Mouse (Mus musculus): ENCODE measurements around the gene Rai1. TPM values are rescaled to one million over a fixed set of nuclear protein-coding genes. Genes with fewer than 3 reads are reported as not detected.

Gene Rai1
- polyA plus RNA-seq, 1 experiment from 2014 or later: 5.1 TPM

DNA sequence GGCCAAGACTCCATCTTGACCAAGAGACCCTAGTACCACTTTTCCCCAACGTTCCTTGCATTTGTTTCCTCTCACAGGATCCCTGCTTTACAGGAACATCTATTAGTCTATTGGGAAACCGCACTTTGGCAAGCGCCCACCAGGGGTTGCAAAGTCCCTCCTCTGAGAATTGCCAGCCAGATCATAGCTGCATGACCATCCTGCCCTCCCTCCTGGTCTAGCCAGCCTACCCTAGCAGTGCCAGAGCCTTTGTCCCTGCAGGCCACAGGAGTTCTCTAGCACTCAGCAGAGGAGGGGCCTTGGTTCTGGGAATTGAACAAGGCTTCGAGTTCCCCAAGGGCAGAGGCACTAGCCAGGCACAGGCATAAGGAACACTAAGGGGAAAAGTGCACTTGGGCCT, 119.9 kb downstream of the Rai1 start:
- Histone ChIP-seq H3K4me1 (replicated peaks) (peaks cover 47% of the 10 kb centered on the region), H3K9ac (no peak overlapping the region), H3K4me3 (replicated peaks) (no peak overlapping the region), H3K4me2 (no peak overlapping the region), H3K27me3 (no peaks in the 10 kb centered on the region), H3K27ac (no peak overlapping the region), H3K9me3 (replicated peaks) (no peaks in the 10 kb centered on the region), H3K36me3 (no peaks in the 10 kb centered on the region)
- WGBS (ENCODE audit: insufficient replicate concordance): 64% methylated on average over 4 of the region's 4 CpGs
- DNase-seq (no peak), ATAC-seq (ENCODE audit: low read depth) (no peak)

DNA sequence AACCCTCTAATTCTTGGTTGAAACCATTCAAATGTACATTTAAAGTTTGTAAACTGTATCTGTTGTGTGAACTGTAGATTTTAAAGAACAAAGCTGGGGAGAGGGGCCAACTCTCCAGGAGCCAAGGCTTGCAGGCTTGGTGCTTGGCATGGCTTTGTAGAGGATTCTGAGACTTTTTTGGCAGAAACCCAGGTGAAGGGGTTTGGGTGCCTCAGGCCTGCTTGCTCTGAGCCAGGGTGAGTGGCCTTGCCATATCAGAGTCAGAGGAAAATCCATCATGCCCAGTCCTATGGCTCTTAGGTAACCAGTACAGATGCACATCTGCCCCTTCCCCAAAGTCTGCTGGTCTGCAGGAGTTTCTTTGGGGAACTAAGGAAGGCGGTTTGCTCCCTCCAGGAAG, 121.1 kb downstream of the Rai1 start:
- no peak for DNase-seq
- WGBS (ENCODE audit: insufficient replicate concordance): 50% methylated on average over 1 of the region's 1 CpGs

DNA sequence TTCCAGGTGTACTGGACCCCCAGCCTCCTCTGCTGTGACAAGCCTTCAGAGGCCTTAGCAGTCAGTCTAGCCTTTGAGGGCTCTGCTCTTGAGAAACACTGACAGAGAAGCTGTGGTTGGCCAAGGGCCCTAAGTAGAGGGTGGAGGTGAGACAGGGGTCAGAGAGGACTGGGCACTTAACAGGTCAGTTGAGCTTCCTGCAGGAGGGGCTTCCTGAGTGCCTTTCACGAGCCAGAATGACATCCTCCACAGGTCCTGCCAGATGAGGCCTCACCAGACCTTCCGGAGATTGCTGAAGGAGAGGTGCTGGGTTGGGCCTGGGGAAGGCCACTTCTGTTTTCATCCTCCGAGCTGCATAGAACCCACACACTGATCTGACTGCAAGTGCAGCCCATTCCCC, 123.7 kb downstream of the Rai1 start:
- 48% methylated on average over 3 of the region's 3 CpGs for WGBS (ENCODE audit: insufficient replicate concordance)
- H3K9me3 ChIP-seq (replicated peaks): no peaks in the 10 kb centered on the region
- H3K4me1 ChIP-seq (replicated peaks): peaks cover 32% of the 10 kb centered on the region
- no peak for ATAC-seq (ENCODE audit: low read depth)
- H3K9ac ChIP-seq: no peak overlapping the region
- no peak overlapping the region for H3K4me3 ChIP-seq (replicated peaks)
- no peaks in the 10 kb centered on the region for H3K27me3 ChIP-seq
- H3K4me2 ChIP-seq: no peak overlapping the region
- no peak overlapping the region for H3K27ac ChIP-seq
- DNase-seq: no peak
- H3K36me3 ChIP-seq: no peaks in the 10 kb centered on the region

More for the DNA sequence above, 121.1 kb downstream of the Rai1 start:
- ATAC-seq (ENCODE audit: low read depth): no peak
- H3K27me3 ChIP-seq: no peaks in the 10 kb centered on the region
- no peak overlapping the region for H3K4me3 ChIP-seq (replicated peaks)
- H3K9me3 ChIP-seq (replicated peaks): no peaks in the 10 kb centered on the region
- peaks cover 51% of the 10 kb centered on the region for H3K4me1 ChIP-seq (replicated peaks)
- no peak overlapping the region for H3K9ac ChIP-seq
- no peak overlapping the region for H3K4me2 ChIP-seq
- H3K27ac ChIP-seq: no peak overlapping the region
- H3K36me3 ChIP-seq: no peaks in the 10 kb centered on the region

DNA sequence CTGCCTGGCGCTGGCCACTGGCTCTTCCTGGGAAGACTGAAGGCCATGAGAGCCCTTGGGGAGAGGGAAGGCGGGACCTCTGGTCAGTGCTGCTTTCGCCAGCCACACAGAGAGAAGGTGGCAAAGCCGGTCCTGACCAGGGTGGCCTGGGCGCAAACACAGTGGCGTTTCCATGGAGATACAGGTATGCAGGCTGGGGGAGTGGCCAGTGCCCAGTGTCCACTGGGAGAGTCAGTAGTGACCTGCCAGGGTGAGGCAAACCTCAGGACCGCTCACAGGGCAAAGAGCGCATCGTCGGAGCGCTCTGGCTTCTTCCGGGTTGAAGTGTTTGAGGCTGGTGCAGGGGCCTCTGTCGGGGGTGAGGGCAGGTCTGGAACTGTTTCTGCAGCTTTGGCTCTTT, 125.0 kb downstream of the Rai1 start:
- no peaks in the 10 kb centered on the region for H3K9me3 ChIP-seq (replicated peaks)
- peaks cover 22% of the 10 kb centered on the region for H3K4me1 ChIP-seq (replicated peaks)
- H3K27me3 ChIP-seq: no peaks in the 10 kb centered on the region
- H3K4me3 ChIP-seq (replicated peaks): no peak overlapping the region
- ATAC-seq (ENCODE audit: low read depth) (peak; percentile 52; the same call in 1 of the 2 replicates), DNase-seq (no peak)
- no peaks in the 10 kb centered on the region for H3K36me3 ChIP-seq
- WGBS (ENCODE audit: insufficient replicate concordance): 80% methylated on average over 13 of the region's 13 CpGs
- no peak overlapping the region for H3K9ac ChIP-seq
- no peak overlapping the region for H3K4me2 ChIP-seq
- H3K27ac ChIP-seq: no peak overlapping the region

DNA sequence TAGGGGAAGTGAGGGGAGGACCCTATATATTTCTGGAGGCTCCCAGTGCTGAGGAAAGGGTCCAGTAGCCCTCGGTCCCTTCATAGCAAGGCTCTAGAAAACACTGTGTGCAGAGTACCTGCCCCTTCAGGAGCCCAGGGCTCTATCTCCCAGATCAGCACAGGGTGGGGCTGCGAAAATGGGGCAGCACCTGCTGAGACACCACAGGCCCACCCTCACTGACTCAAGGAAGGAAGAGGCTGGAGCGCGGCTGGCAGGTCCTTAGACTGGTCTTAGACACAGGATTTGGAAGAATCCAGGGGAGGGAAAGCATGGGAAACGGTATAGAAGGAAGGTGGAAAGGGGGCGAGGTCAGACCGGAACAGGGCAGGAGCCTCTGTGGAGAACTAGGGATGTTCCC, 125.7 kb downstream of the Rai1 start:
- ATAC-seq (ENCODE audit: low read depth) (peak; percentile 12; the same call in 1 of the 2 replicates), DNase-seq (no peak)
- H3K27ac ChIP-seq: no peak overlapping the region
- 83% methylated on average over 7 of the region's 7 CpGs for WGBS (ENCODE audit: insufficient replicate concordance)
- H3K9ac ChIP-seq: 0 out of 2 replicates have a peak overlapping the region, but pooled peaks have one; percentile 26
- H3K36me3 ChIP-seq: no peaks in the 10 kb centered on the region
- H3K4me2 ChIP-seq: no peak overlapping the region
- H3K27me3 ChIP-seq: no peaks in the 10 kb centered on the region
- H3K9me3 ChIP-seq (replicated peaks): no peaks in the 10 kb centered on the region
- no peak overlapping the region for H3K4me3 ChIP-seq (replicated peaks)
- peaks cover 24% of the 10 kb centered on the region for H3K4me1 ChIP-seq (replicated peaks)

DNA sequence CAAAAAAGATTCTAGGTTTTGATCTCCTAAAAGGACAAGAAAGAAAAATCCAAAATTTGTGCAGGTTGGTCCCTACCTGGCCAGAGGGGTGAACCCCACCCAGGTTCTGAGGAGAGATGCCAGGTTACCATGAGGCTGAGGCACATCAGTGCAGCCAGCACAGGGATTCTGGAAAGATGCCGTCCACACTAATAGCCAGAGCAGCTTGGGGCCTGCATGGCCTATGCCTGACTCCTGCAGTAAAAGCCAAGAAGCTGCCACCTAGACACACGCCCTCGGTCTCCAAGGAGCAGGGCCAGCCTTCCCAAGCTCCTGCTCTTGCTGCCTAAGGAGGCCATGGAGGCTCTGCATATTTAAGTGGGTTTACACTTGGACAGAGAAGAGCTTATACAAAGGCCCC, 126.5 kb downstream of the Rai1 start:
- H3K27ac ChIP-seq: no peak overlapping the region
- peaks cover 31% of the 10 kb centered on the region for H3K4me1 ChIP-seq (replicated peaks)
- no peak overlapping the region for H3K4me3 ChIP-seq (replicated peaks)
- H3K36me3 ChIP-seq: no peaks in the 10 kb centered on the region
- no peaks in the 10 kb centered on the region for H3K27me3 ChIP-seq
- DNase-seq: no peak
- H3K4me2 ChIP-seq: no peak overlapping the region
- no peak overlapping the region for H3K9ac ChIP-seq
- WGBS (ENCODE audit: insufficient replicate concordance): 84% methylated on average over 3 of the region's 3 CpGs
- no peaks in the 10 kb centered on the region for H3K9me3 ChIP-seq (replicated peaks)
- no peak for ATAC-seq (ENCODE audit: low read depth)

DNA sequence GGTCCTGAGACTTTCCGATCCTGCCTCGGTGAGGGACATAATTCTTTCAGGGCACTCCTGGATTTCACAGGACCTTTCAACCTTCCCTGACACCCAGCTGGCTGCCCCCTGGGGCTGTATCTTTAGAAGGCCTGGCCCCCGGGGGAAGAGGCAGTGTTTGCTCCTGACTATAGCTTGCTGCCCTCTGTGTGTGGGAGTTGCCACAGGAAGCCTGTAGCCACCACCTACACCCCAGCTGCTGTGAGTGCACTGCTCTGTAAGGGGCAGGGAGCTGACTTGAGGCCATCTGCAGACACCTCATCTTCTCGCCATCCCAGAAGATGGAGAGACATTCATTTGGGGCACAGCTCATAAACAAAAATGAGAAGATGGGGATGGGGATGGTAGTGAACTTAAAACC, 127.1 kb downstream of the Rai1 start:
- WGBS (ENCODE audit: insufficient replicate concordance): 60% methylated on average over 4 of the region's 4 CpGs
- H3K4me2 ChIP-seq: no peak overlapping the region
- H3K36me3 ChIP-seq: no peaks in the 10 kb centered on the region
- H3K4me3 ChIP-seq (replicated peaks): no peak overlapping the region
- no peaks in the 10 kb centered on the region for H3K27me3 ChIP-seq
- DNase-seq (no peak), ATAC-seq (ENCODE audit: low read depth) (no peak)
- no peaks in the 10 kb centered on the region for H3K9me3 ChIP-seq (replicated peaks)
- peaks cover 31% of the 10 kb centered on the region for H3K4me1 ChIP-seq (replicated peaks)
- no peak overlapping the region for H3K27ac ChIP-seq
- H3K9ac ChIP-seq: no peak overlapping the region

DNA sequence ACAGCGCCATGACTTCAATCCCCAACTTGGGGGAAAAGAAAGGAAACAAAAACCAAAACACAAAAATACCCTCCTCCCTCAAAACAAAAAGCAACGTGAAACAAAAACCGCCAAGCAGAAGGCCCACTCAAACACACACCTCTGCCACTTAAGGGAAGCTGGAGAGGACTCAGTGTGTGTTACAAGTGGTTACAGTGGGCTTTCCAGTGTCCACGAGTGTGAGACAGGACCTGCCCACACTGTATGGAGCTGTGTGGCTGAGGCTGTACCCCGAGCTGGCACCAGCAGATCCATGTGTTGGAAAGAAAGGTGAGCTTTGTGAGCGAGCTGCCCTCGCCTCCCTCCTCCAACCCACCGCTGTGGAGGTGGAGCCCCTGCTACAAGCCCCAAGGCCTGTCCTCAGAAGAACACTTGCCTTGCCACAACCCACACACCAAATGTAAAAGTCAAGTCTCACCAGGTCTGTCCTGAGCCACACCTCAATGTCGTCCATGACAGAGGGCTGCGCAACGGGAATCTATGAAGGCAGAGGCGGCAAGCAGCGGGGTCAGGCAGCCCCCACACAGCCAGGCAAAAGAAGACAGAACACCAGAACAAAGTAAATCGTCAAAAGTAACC, 127.7 kb downstream of the Rai1 start:
- H3K4me1 ChIP-seq (replicated peaks): peaks cover 31% of the 10 kb centered on the region
- H3K4me2 ChIP-seq: no peak overlapping the region
- ATAC-seq (ENCODE audit: low read depth) (no peak), DNase-seq (no peak)
- no peak overlapping the region for H3K27ac ChIP-seq
- no peaks in the 10 kb centered on the region for H3K9me3 ChIP-seq (replicated peaks)
- no peak overlapping the region for H3K9ac ChIP-seq
- H3K36me3 ChIP-seq: no peaks in the 10 kb centered on the region
- H3K4me3 ChIP-seq (replicated peaks): no peak overlapping the region
- no peaks in the 10 kb centered on the region for H3K27me3 ChIP-seq
- WGBS (ENCODE audit: insufficient replicate concordance): 78% methylated on average over 14 of the region's 14 CpGs

DNA sequence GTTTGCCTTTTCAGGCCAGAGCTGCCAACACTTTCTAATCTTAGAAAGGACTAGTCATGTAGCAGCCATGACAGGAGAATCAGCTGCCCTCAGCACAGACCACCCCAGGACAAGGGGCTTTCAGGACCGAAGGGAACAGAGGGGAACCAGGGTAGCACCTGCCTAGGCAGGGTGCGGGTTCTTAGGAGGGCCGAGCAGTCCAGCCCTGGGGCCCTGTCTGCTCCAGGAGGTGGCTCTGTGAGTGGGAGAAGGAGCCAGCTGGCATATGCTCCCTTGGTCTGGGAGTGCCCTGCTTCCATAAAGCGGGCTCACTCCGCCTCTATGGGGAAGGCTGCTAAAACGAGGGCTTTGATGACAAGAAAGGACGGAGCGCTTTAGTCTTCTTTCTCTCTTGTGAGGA, 128.4 kb downstream of the Rai1 start:
- Histone ChIP-seq H3K9ac (no peak overlapping the region), H3K27me3 (no peaks in the 10 kb centered on the region), H3K9me3 (replicated peaks) (no peaks in the 10 kb centered on the region), H3K4me1 (replicated peaks) (peaks cover 27% of the 10 kb centered on the region), H3K4me3 (replicated peaks) (no peak overlapping the region), H3K4me2 (no peak overlapping the region), H3K36me3 (no peaks in the 10 kb centered on the region), H3K27ac (no peak overlapping the region)
- ATAC-seq (ENCODE audit: low read depth): no peak
- WGBS (ENCODE audit: insufficient replicate concordance): 71% methylated on average over 8 of the region's 8 CpGs
- DNase-seq: no peak

DNA sequence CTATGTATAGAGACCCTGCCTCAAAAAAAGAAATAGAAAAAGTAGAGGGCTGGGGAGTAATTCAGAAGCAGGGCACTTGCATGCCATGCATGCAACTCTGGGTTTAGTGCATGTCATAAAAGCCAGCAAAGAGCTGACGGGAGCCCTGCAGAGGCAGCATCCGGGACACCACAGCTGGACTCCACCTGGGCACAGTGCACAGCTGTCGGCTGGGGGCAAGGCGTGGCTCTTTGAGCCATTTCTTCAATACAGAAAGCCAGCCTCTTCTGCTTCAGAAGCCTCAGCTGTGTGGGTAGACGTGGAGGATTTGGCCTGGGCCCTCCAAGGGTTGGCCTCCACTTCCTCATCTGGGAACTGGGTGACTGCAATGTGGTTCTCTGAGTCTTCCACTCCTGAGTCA, 130.5 kb downstream of the Rai1 start:
- DNase-seq (no peak), ATAC-seq (ENCODE audit: low read depth) (no peak)
- Histone ChIP-seq H3K4me1 (replicated peaks) (peaks cover 22% of the 10 kb centered on the region), H3K27me3 (no peaks in the 10 kb centered on the region), H3K9ac (no peak overlapping the region), H3K4me3 (replicated peaks) (no peak overlapping the region), H3K4me2 (no peak overlapping the region), H3K27ac (no peak overlapping the region), H3K36me3 (peaks cover 5% of the 10 kb centered on the region), H3K9me3 (replicated peaks) (peaks cover 5% of the 10 kb centered on the region; the same call in 1 of the 2 replicates)
- 69% methylated on average over 5 of the region's 5 CpGs for WGBS (ENCODE audit: insufficient replicate concordance)

DNA sequence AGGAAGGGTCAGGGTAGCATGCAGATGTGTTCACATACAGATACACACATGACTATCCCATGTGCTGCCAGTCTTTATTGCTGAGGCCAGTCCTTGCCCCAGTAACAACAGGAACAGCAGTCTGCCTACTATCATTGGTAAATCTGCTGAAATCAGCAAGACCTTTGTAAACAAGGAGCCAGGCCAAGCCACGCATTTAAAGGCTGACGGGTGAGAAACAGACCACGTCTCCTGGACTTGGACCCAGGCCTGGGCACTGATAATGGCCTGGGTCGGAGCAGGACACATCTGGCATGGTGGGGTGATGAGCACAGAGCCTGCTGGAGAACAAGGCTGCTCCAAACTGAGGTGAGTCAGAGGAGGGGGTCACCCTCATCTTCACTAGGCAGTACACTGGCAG, 135.7 kb downstream of the Rai1 start:
- no peak for DNase-seq
- no peak overlapping the region for H3K27ac ChIP-seq

DNA sequence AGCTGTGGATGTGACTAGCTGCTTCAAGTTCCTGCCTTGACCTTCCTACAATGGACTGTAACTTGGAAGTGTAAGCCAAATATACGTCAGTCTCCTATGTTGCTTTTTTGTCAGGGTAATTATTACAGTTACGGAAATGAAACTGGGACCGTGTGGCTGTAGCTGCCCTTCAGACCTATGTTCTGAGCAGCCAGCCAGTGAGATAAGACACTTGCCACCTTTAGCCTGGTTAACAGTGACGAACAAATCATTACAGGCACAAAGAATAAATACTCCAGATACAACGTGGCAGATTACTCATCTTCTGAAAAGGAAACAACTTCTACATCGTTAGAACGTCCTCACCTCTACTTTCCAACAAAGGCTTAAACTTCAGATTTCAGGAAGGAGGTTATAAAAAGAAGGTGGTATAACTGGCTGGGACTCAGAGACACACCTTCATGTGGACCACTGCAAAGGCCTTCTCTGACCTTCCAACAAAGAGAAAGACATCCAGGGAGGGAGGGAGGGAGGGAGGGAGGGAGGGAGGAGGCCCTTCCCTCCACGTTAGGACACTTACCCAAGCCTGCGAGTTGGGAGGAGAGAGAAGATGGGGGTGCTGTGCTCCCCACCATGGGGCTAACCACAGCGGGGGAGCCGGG, 139.8 kb downstream of the Rai1 start:
- DNase-seq: no peak
- H3K4me2 ChIP-seq: no peak overlapping the region

More for the DNA sequence above, 135.7 kb downstream of the Rai1 start:
- H3K4me1 ChIP-seq (replicated peaks): peaks cover 7% of the 10 kb centered on the region
- H3K4me2 ChIP-seq: no peak overlapping the region
- H3K9ac ChIP-seq: no peak overlapping the region
- ATAC-seq (ENCODE audit: low read depth): no peak
- peaks cover 5% of the 10 kb centered on the region; the same call in 1 of the 2 replicates for H3K9me3 ChIP-seq (replicated peaks)
- H3K27me3 ChIP-seq: no peaks in the 10 kb centered on the region
- no peak overlapping the region for H3K4me3 ChIP-seq (replicated peaks)
- WGBS (ENCODE audit: insufficient replicate concordance): 73% methylated on average over 4 of the region's 4 CpGs
- peaks cover 14% of the 10 kb centered on the region for H3K36me3 ChIP-seq

More for the DNA sequence above, 139.8 kb downstream of the Rai1 start:
- no peak overlapping the region for H3K9ac ChIP-seq
- no peaks in the 10 kb centered on the region for H3K27me3 ChIP-seq
- 70% methylated on average over 11 of the region's 11 CpGs for WGBS (ENCODE audit: insufficient replicate concordance)
- H3K4me3 ChIP-seq (replicated peaks): no peak overlapping the region
- peaks cover 5% of the 10 kb centered on the region; the same call in 1 of the 2 replicates for H3K9me3 ChIP-seq (replicated peaks)
- ATAC-seq (ENCODE audit: low read depth): no peak
- no peak overlapping the region for H3K27ac ChIP-seq
- peaks cover 14% of the 10 kb centered on the region for H3K36me3 ChIP-seq
- peaks cover 8% of the 10 kb centered on the region for H3K4me1 ChIP-seq (replicated peaks)
